Mouse (Mus musculus) liver, adult 2 months (tissue): ENCODE results near the gene F3. TPM values are rescaled to one million over a fixed set of nuclear protein-coding genes. Genes with fewer than 3 reads are reported as not detected.
A peak's percentile ranks its signal among the peaks of the same experiment; 100 is the strongest.

Experiments
- DNase-seq: peaks from one replicate; pipeline ENCODE4 v3.0.0-alpha.2; 2011; ENCODE audit warnings: low read depth, low spot score; ENCODE audit errors: extremely low read depth
- H3K27ac ChIP-seq: fragments of 200-500 bp; replicated peaks from 2 replicates; pipeline ENCODE4 v1.5.1; 2012; ENCODE audit warnings: low read depth, mild to moderate bottlenecking, control low read depth, inconsistent platforms, low read length; ENCODE audit not compliant: insufficient read depth
- H3K27me3 ChIP-seq: fragments of 200-500 bp; 2 replicates; pipeline ENCODE4 v1.6.1; 2012; ENCODE audit warnings: mild to moderate bottlenecking, moderate library complexity, low read length, inconsistent platforms; ENCODE audit not compliant: control insufficient read depth, insufficient read depth
- H3K36me3 ChIP-seq: fragments of 200-500 bp; 2 replicates; pipeline ENCODE4 v1.6.1; 2012; ENCODE audit warnings: low read length, inconsistent platforms; ENCODE audit not compliant: control insufficient read depth, insufficient read depth
- H3K4me1 ChIP-seq: fragments of 200-500 bp; 2 replicates; pipeline ENCODE4 v1.6.1; 2011; ENCODE audit warnings: low read length; ENCODE audit not compliant: control insufficient read depth, insufficient read depth
- H3K4me3 ChIP-seq: fragments of 200-500 bp; 2 replicates; pipeline ENCODE4 v1.5.1; 2011; ENCODE audit warnings: low read depth, mild to moderate bottlenecking, control low read depth, low read length, moderate library complexity; ENCODE audit not compliant: insufficient read depth
- H3K79me2 ChIP-seq: fragments of 200-500 bp; 2 replicates; pipeline ENCODE4 v1.6.1; 2012; ENCODE audit warnings: inconsistent platforms, mild to moderate bottlenecking, low read length, moderate library complexity; ENCODE audit not compliant: control insufficient read depth, insufficient read depth
- H3K9ac ChIP-seq: fragments of 200-500 bp; 2 replicates; pipeline ENCODE4 v1.6.1; 2012; ENCODE audit warnings: low read depth, mild to moderate bottlenecking, control low read depth, inconsistent platforms, low read length
- CTCF ChIP-seq: fragments of 200-500 bp; IDR thresholded peaks from 2 replicates; pipeline ENCODE4 v1.5.1; 2011; ENCODE audit warnings: low read depth, low read length, control low read depth
- POLR2A ChIP-seq: fragments of 200-500 bp; IDR thresholded peaks from 2 replicates; pipeline ENCODE4 v1.6.1; 2011; ENCODE audit warnings: low read length, control low read depth; ENCODE audit not compliant: insufficient read depth; ENCODE audit errors: extremely low read depth
- WGBS: fragments of 180-500 bp; shearing (Covaris S2); methylation state at CpG from one replicate; pipeline ENCODE4 v1.1.7; 2018; 5-methylcytosine and 5-hydroxymethylcytosine counted together
- polyA plus RNA-seq: library from polyadenylated mRNA; depleted of rRNA; stranded (reverse); fragments of >200 nt; gene quantifications from 2 replicates; pipeline ENCODE4 v1.2.3, GENCODE M21; 2012
- total RNA-seq: library from RNA; depleted of rRNA; stranded (reverse); fragments of >200 nt; gene quantifications from 2 replicates; pipeline ENCODE4 v1.2.3, GENCODE M21; 2014

Gene F3
- total and polyA plus RNA-seq, 2 experiments, result 2.3 to 6.4 TPM

GRCm38 (mm10) chr3:121700364-121700952 is 22.9 kb upstream of the F3 start:
- H3K9ac ChIP-seq, result no peak overlapping the region
- no peak for DNase-seq
- H3K4me3 ChIP-seq, result no peak overlapping the region
- TF ChIP-seq POLR2A, result no peak
- no peak for TF ChIP-seq CTCF
- no peaks in the 10 kb centered on the region for H3K36me3 ChIP-seq
- no peaks in the 10 kb centered on the region for H3K79me2 ChIP-seq
- H3K27ac ChIP-seq, result no peak overlapping the region
- 83% methylated on average over 8 of the region's 8 CpGs for WGBS
- H3K4me1 ChIP-seq, result peaks cover 2% of the 10 kb centered on the region; the same call in 1 of the 2 replicates
- H3K27me3 ChIP-seq, result no peaks in the 10 kb centered on the region

- Histone ChIP-seq H3K9ac (no peak overlapping the region), H3K27me3 (no peaks in the 10 kb centered on the region), H3K27ac (no peak overlapping the region), H3K4me1 (peaks cover 2% of the 10 kb centered on the region; the same call in 1 of the 2 replicates), H3K4me3 (no peak overlapping the region), H3K36me3 (no peaks in the 10 kb centered on the region), H3K79me2 (no peaks in the 10 kb centered on the region)
- no peak for TF ChIP-seq CTCF
- TF ChIP-seq POLR2A, result no peak
- 87% methylated on average over 7 of the region's 7 CpGs for WGBS
- no peak for DNase-seq
These were observed 20.0 kb upstream of the F3 start for GRCm38 (mm10) chr3:121703155-121703879.

GRCm38 (mm10) chr3:121703880-121704243 is 19.5 kb upstream of the F3 start:
- WGBS, result 93% methylated on average over 3 of the region's 3 CpGs
- Histone ChIP-seq H3K27me3 (no peaks in the 10 kb centered on the region), H3K79me2 (no peaks in the 10 kb centered on the region), H3K4me1 (peaks cover 2% of the 10 kb centered on the region; the same call in 1 of the 2 replicates), H3K27ac (no peak overlapping the region), H3K4me3 (no peak overlapping the region), H3K36me3 (no peaks in the 10 kb centered on the region), H3K9ac (no peak overlapping the region)
- TF ChIP-seq POLR2A (no peak), CTCF (no peak)
- no peak for DNase-seq

- H3K36me3 ChIP-seq, result no peaks in the 10 kb centered on the region
- no peak overlapping the region for H3K27ac ChIP-seq
- no peak for DNase-seq
- H3K79me2 ChIP-seq, result no peaks in the 10 kb centered on the region
- 87% methylated on average over 5 of the region's 5 CpGs for WGBS
- no peak overlapping the region for H3K4me3 ChIP-seq
- TF ChIP-seq CTCF, result no peak
- TF ChIP-seq POLR2A, result no peak
- H3K4me1 ChIP-seq, result peaks cover 2% of the 10 kb centered on the region; the same call in 1 of the 2 replicates
- no peaks in the 10 kb centered on the region for H3K27me3 ChIP-seq
- no peak overlapping the region for H3K9ac ChIP-seq
These were observed 17.2 kb upstream of the F3 start for GRCm38 (mm10) chr3:121706087-121706486.

GRCm38 (mm10) chr3:121707106-121707505 is 16.2 kb upstream of the F3 start:
- DNase-seq, result peak; percentile 95
- no peaks in the 10 kb centered on the region for H3K79me2 ChIP-seq
- no peaks in the 10 kb centered on the region for H3K27me3 ChIP-seq
- H3K27ac ChIP-seq, result 0 out of 2 replicates have a peak overlapping the region, but pooled peaks have one; percentile 23
- no peak overlapping the region for H3K4me3 ChIP-seq
- no peak overlapping the region for H3K9ac ChIP-seq
- TF ChIP-seq CTCF, result no peak
- no peak for TF ChIP-seq POLR2A
- no peaks in the 10 kb centered on the region; the same call in 1 of the 2 replicates for H3K4me1 ChIP-seq
- H3K36me3 ChIP-seq, result no peaks in the 10 kb centered on the region
- WGBS, result 44% methylated on average over 4 of the region's 4 CpGs

GRCm38 (mm10) chr3:121710894-121711531 is 12.3 kb upstream of the F3 start:
- no peak overlapping the region for H3K4me3 ChIP-seq
- no peak for DNase-seq
- no peaks in the 10 kb centered on the region for H3K79me2 ChIP-seq
- no peaks in the 10 kb centered on the region; the same call in 1 of the 2 replicates for H3K4me1 ChIP-seq
- H3K27me3 ChIP-seq, result no peaks in the 10 kb centered on the region
- WGBS, result 92% methylated on average over 7 of the region's 7 CpGs
- no peak overlapping the region for H3K27ac ChIP-seq
- no peak overlapping the region for H3K9ac ChIP-seq
- no peaks in the 10 kb centered on the region for H3K36me3 ChIP-seq
- no peak for TF ChIP-seq POLR2A
- TF ChIP-seq CTCF, result no peak
